ENCODE assay signal across 23 mouse cellular contexts in the genomic region with DNA sequence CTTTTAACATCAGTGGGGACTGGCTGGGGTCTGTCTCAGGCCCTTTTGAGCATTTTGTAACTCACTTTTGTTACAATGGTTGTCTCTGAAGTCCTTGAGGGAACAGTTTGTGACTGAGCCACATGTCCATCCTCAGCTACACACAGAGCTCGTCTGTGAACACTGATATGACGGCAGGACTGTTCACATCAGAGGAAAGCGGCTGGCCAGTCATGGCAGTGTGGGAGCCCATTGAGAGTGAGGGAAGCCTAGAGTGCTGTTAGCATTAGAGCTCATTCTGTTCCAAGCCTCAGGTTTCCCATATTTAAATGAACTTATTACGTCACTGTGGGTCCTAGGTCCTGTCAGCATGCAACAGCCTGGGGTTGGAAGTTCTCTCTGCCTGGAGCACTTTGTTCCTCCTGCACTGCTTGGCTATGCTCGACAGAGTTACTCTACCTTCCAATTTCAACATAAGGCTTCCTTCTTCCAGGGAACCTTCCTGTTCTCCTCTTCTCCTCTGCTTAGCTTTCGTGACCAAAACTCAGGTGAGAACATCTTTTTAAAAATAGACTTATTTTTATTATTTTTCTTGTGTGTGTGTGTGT.
"Had no signal": no experiment of that assay in that cellular context is flagged by ENCODE, and none has a peak within 500 bp of the region (broad histone marks: within the 10 kb centered on the region; RNA-seq: fewer than 3 reads in every experiment).

No protein-coding gene starts in this region.

- H3K4me2 ChIP-seq: limb, embryonic 13.5 days; liver, embryonic 12.5 days; liver, embryonic 15.5 days; lung, embryonic 15.5 days; midbrain, embryonic 13.5 days; neural tube, embryonic 12.5 days; neural tube, embryonic 15.5 days; stomach, embryonic 15.5 days had no signal

- H3K36me3 ChIP-seq: limb, embryonic 13.5 days; liver, embryonic 12.5 days; liver, embryonic 15.5 days; lung, embryonic 15.5 days; midbrain, embryonic 13.5 days; neural tube, embryonic 12.5 days; neural tube, embryonic 15.5 days; stomach, embryonic 15.5 days had no signal

- H3K27me3 ChIP-seq: limb, embryonic 13.5 days; liver, embryonic 12.5 days; liver, embryonic 15.5 days; lung, embryonic 15.5 days; midbrain, embryonic 13.5 days; neural tube, embryonic 12.5 days; neural tube, embryonic 15.5 days; stomach, embryonic 15.5 days had no signal

- H3K4me3 ChIP-seq: left cerebral cortex, adult 2 months; limb, embryonic 13.5 days; liver, embryonic 12.5 days; liver, embryonic 15.5 days; lung, embryonic 15.5 days; midbrain, embryonic 13.5 days; neural tube, embryonic 12.5 days; neural tube, embryonic 15.5 days; stomach, embryonic 15.5 days had no signal

- DNase-seq: kidney, adult 2 months; kidney, postnatal 10 days; kidney, postnatal 36 days; layer of hippocampus, postnatal 36 days; left cerebral cortex, postnatal 4 days; liver; lung, adult 18-20 months; lung, postnatal 10 days; lung, postnatal 4 days; retina, postnatal 1 day; right cerebral cortex, postnatal 25 days; spleen, adult 18-20 months; thymus, postnatal 25 days had no signal

- ATAC-seq: intestine, postnatal 0 days; liver, embryonic 12.5 days had no signal

- H3K9ac ChIP-seq: limb, embryonic 13.5 days; liver, embryonic 12.5 days; liver, embryonic 15.5 days; lung, embryonic 15.5 days; midbrain, embryonic 13.5 days; neural tube, embryonic 12.5 days; neural tube, embryonic 15.5 days; stomach, embryonic 15.5 days had no signal

- H3K27ac ChIP-seq: left cerebral cortex, adult 2 months; limb, embryonic 13.5 days; liver, embryonic 12.5 days; liver, embryonic 15.5 days; lung, embryonic 15.5 days; neural tube, embryonic 12.5 days; neural tube, embryonic 15.5 days; stomach, embryonic 15.5 days had no signal

- H3K9me3 ChIP-seq: limb, embryonic 13.5 days; liver, embryonic 12.5 days; liver, embryonic 15.5 days; lung, embryonic 15.5 days; midbrain, embryonic 13.5 days; neural tube, embryonic 12.5 days; neural tube, embryonic 15.5 days; stomach, embryonic 15.5 days had no signal
